Comparison of ENCODE assay signal across 8 mouse cellular contexts in the genomic region with DNA sequence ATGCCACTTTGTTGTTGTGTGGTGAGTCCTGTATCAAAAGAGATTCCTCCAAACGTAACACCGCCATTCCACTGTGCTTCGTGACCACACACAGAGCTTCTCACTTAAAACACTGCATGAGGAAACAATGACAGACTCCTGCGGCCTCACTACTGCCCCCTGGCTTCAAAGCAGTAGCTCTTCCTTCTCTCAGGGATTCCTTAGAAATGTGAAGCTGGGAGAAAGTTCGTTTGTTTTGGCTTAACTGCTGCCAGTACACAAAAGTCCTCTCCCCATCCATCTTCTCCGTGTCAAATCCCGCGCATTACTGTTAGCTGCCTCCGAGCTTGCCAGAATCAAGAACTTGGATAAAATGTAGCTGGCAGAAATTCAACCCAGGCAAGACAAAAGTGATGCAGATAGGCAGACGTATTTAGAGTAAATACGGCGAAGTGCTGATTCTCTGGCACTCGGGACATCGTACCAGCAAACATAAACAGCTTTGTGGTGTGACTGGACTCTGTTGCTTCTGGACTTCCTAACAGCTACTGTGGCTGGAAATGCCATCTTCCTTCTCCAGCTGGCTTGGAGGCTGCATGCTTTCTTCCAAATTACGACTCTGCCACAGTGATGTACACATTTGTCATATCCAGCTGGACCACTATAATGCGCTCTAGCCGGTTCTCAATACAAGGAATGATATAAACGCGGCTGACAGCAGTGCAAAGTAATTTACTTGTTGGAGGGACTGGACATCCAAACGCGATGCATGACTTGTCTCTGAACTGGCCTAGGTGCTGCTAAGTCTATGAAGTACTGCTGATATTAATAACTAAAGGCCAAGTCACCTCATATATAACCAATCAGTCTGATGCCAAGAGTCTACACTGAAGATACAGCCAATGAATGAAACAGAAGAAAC. TPM values are rescaled to one million over a fixed set of nuclear protein-coding genes. Genes with fewer than 3 reads are reported as not detected.
DNase-seq lines count a peak whose midpoint lies in the region; ATAC-seq lines count a peak whose summit lies in the region.

No protein-coding gene starts in this region.

- H3K27ac ChIP-seq in heart, embryonic 11.5 days (ENCODE audit: low read depth, low read length): no peak overlapping the region
- no peak overlapping the region for H3K27ac ChIP-seq in embryonic facial prominence, embryonic 14.5 days (replicated peaks; ENCODE audit: low read depth, low read length)
- H3K27ac ChIP-seq in hindbrain, embryonic 16.5 days (ENCODE audit: low read depth, low read length): no peak overlapping the region
- H3K27ac ChIP-seq in liver, embryonic 16.5 days (ENCODE audit: low read length): no peak overlapping the region
- no peak overlapping the region for H3K27ac ChIP-seq in neural tube, embryonic 12.5 days

- DNase-seq in heart, adult 11 months: peak; percentile 92
- DNase-seq in Muller cell, postnatal 12 days (ENCODE audit: inconsistent ontology term): peak; percentile 37
- peak; percentile 22 for DNase-seq in embryonic facial prominence, embryonic 14.5 days (ENCODE audit: low spot score)
- DNase-seq in thymus, postnatal 4 days: peak; percentile 84

- no peak for ATAC-seq in heart, embryonic 11.5 days (replicated peaks; ENCODE audit: insufficient number of reproducible peaks, low FRiP score, low TSS enrichment)
- no peak for ATAC-seq in embryonic facial prominence, embryonic 14.5 days (ENCODE audit: low read depth)
- peak; percentile 58 for ATAC-seq in hindbrain, embryonic 16.5 days
- ATAC-seq in liver, embryonic 16.5 days (ENCODE audit: low read depth): no peak
- no peak for ATAC-seq in neural tube, embryonic 12.5 days (ENCODE audit: low FRiP score, low read depth)

- H3K4me2 ChIP-seq in heart, embryonic 11.5 days: no peak overlapping the region
- peak overlapping the region; percentile 32 for H3K4me2 ChIP-seq in embryonic facial prominence, embryonic 14.5 days (ENCODE audit: low read depth, low read length)
- peak overlapping the region; percentile 43 for H3K4me2 ChIP-seq in hindbrain, embryonic 16.5 days (ENCODE audit: low read length)
- peak overlapping the region; percentile 42 for H3K4me2 ChIP-seq in liver, embryonic 16.5 days (ENCODE audit: low read depth, low read length)
- H3K4me2 ChIP-seq in neural tube, embryonic 12.5 days (replicated peaks): 0 out of 2 replicates have a peak overlapping the region, but pooled peaks have one; percentile 24

- H3K36me3 ChIP-seq in heart, embryonic 11.5 days (ENCODE audit: control insufficient read depth, insufficient read depth, low read length): no peaks in the 10 kb centered on the region
- no peaks in the 10 kb centered on the region for H3K36me3 ChIP-seq in embryonic facial prominence, embryonic 14.5 days (ENCODE audit: control insufficient read depth, insufficient read depth, low read length)
- H3K36me3 ChIP-seq in hindbrain, embryonic 16.5 days (ENCODE audit: control insufficient read depth, insufficient read depth, low read length): no peaks in the 10 kb centered on the region
- no peaks in the 10 kb centered on the region for H3K36me3 ChIP-seq in liver, embryonic 16.5 days (ENCODE audit: control insufficient read depth, insufficient read depth)
- no peaks in the 10 kb centered on the region for H3K36me3 ChIP-seq in neural tube, embryonic 12.5 days

- 0 out of 2 replicates have a peak, but pooled peaks cover 2% of the 10 kb centered on the region for H3K27me3 ChIP-seq in heart, embryonic 11.5 days (ENCODE audit: control insufficient read depth, insufficient read depth, low read length)
- H3K27me3 ChIP-seq in embryonic facial prominence, embryonic 14.5 days (replicated peaks; ENCODE audit: control insufficient read depth, insufficient read depth, low read length): peaks cover 3% of the 10 kb centered on the region; the same call in 1 of the 2 replicates
- H3K27me3 ChIP-seq in hindbrain, embryonic 16.5 days (replicated peaks; ENCODE audit: control insufficient read depth, insufficient read depth, low read length): peaks cover 3% of the 10 kb centered on the region; the same call in 1 of the 2 replicates
- no peaks in the 10 kb centered on the region for H3K27me3 ChIP-seq in liver, embryonic 16.5 days (ENCODE audit: control insufficient read depth, insufficient read depth, low read depth, low read length)
- H3K27me3 ChIP-seq in neural tube, embryonic 12.5 days (replicated peaks): no peaks in the 10 kb centered on the region

- no peak overlapping the region for H3K9ac ChIP-seq in heart, embryonic 11.5 days (ENCODE audit: low read depth, low read length)
- no peak overlapping the region for H3K9ac ChIP-seq in embryonic facial prominence, embryonic 14.5 days (ENCODE audit: low read depth, low read length)
- peak overlapping the region; percentile 31 for H3K9ac ChIP-seq in hindbrain, embryonic 16.5 days (ENCODE audit: low read depth, low read length)
- peak overlapping the region; percentile 20; the same call in 1 of the 2 replicates for H3K9ac ChIP-seq in liver, embryonic 16.5 days (ENCODE audit: low read depth, low read length)
- H3K9ac ChIP-seq in neural tube, embryonic 12.5 days: no peak overlapping the region

- no peaks in the 10 kb centered on the region for H3K9me3 ChIP-seq in heart, embryonic 11.5 days (replicated peaks; ENCODE audit: control insufficient read depth, low read length)
- no peaks in the 10 kb centered on the region for H3K9me3 ChIP-seq in embryonic facial prominence, embryonic 14.5 days (ENCODE audit: control insufficient read depth, low read length)
- H3K9me3 ChIP-seq in hindbrain, embryonic 16.5 days (ENCODE audit: control insufficient read depth, low read length): no peaks in the 10 kb centered on the region
- H3K9me3 ChIP-seq in liver, embryonic 16.5 days (replicated peaks; ENCODE audit: control insufficient read depth, low read length): no peaks in the 10 kb centered on the region
- no peaks in the 10 kb centered on the region for H3K9me3 ChIP-seq in neural tube, embryonic 12.5 days

- WGBS in heart, embryonic 11.5 days (ENCODE audit: insufficient replicate concordance): 54% methylated on average over 21 of the region's 21 CpGs
- WGBS in embryonic facial prominence, embryonic 14.5 days: 46% methylated on average over 21 of the region's 21 CpGs
- WGBS in hindbrain, embryonic 16.5 days: 37% methylated on average over 21 of the region's 21 CpGs
- WGBS in liver, embryonic 16.5 days (ENCODE audit: insufficient replicate concordance): 48% methylated on average over 21 of the region's 21 CpGs
- WGBS in neural tube, embryonic 12.5 days: 47% methylated on average over 21 of the region's 21 CpGs

- H3K4me3 ChIP-seq in heart, embryonic 11.5 days (ENCODE audit: low read depth, low read length): no peak overlapping the region
- no peak overlapping the region for H3K4me3 ChIP-seq in embryonic facial prominence, embryonic 14.5 days (ENCODE audit: low read depth, low read length)
- H3K4me3 ChIP-seq in hindbrain, embryonic 16.5 days (ENCODE audit: low read length): peak overlapping the region; percentile 17; the same call in 1 of the 2 replicates
- peak overlapping the region; percentile 19; the same call in 1 of the 2 replicates for H3K4me3 ChIP-seq in liver, embryonic 16.5 days (ENCODE audit: low read depth, low read length)
- H3K4me3 ChIP-seq in neural tube, embryonic 12.5 days: no peak overlapping the region

- H3K4me1 ChIP-seq in heart, embryonic 11.5 days (ENCODE audit: control insufficient read depth, insufficient read depth, low read length): peaks cover 3% of the 10 kb centered on the region; the same call in 1 of the 2 replicates
- H3K4me1 ChIP-seq in embryonic facial prominence, embryonic 14.5 days (ENCODE audit: control insufficient read depth, insufficient read depth, low read length): peaks cover 8% of the 10 kb centered on the region; the same call in 1 of the 2 replicates
- peaks cover 14% of the 10 kb centered on the region for H3K4me1 ChIP-seq in hindbrain, embryonic 16.5 days (ENCODE audit: control insufficient read depth, insufficient read depth, low read depth, low read length)
- peaks cover 16% of the 10 kb centered on the region for H3K4me1 ChIP-seq in liver, embryonic 16.5 days (ENCODE audit: control insufficient read depth, low read depth, low read length)
- H3K4me1 ChIP-seq in neural tube, embryonic 12.5 days: no peaks in the 10 kb centered on the region; the same call in none of the 2 replicates

RNA-seq across cellular contexts. Expression of a gene that starts 2.4 kb away (rescaled TPM):
- 0.46 and 0.80 TPM in 2 replicates for polyA plus RNA-seq in heart, embryonic 11.5 days (2014; fragmentation: Nextera tagmentation; extraction: Ambion mirVana)
- 2.9 and 3.4 TPM in 2 replicates for polyA plus RNA-seq in embryonic facial prominence, embryonic 14.5 days (2014; fragmentation: Nextera tagmentation; extraction: Ambion mirVana)
- polyA plus RNA-seq in hindbrain, embryonic 16.5 days (2015; fragmentation: Nextera tagmentation; extraction: Ambion mirVana): 1.3 and 1.5 TPM in 2 replicates
- 3.2 and 3.6 TPM in 2 replicates for polyA plus RNA-seq in liver, embryonic 16.5 days (2015; fragmentation: Nextera tagmentation; extraction: Ambion mirVana)
- polyA plus RNA-seq in neural tube, embryonic 12.5 days (2016; fragmentation: Nextera tagmentation; extraction: Ambion mirVana): 1.6 and 2.0 TPM in 2 replicates

RNA-seq across cellular contexts. Expression of a gene that starts 20.4 kb away (rescaled TPM):
- 13.5 and 14.1 TPM in 2 replicates for polyA plus RNA-seq in heart, embryonic 11.5 days (2014; fragmentation: Nextera tagmentation; extraction: Ambion mirVana)
- 2.1 and 3.2 TPM in 2 replicates for polyA plus RNA-seq in embryonic facial prominence, embryonic 14.5 days (2014; fragmentation: Nextera tagmentation; extraction: Ambion mirVana)
- polyA plus RNA-seq in hindbrain, embryonic 16.5 days (2015; fragmentation: Nextera tagmentation; extraction: Ambion mirVana): 4.4 and 4.9 TPM in 2 replicates
- 5.5 and 5.7 TPM in 2 replicates for polyA plus RNA-seq in liver, embryonic 16.5 days (2015; fragmentation: Nextera tagmentation; extraction: Ambion mirVana)
- 1.9 and 2.1 TPM in 2 replicates for polyA plus RNA-seq in neural tube, embryonic 12.5 days (2016; fragmentation: Nextera tagmentation; extraction: Ambion mirVana)

Comparison
In these comparisons a context has a peak if more than half of its experiments do, and no peak if none do; other contexts are left out.
1. DNase-seq: peak in every context shown above with its lines; median percentile 92 in heart, adult 11 months; 84 in thymus, postnatal 4 days; 37 in Muller cell, postnatal 12 days; 22 in embryonic facial prominence, embryonic 14.5 days.
2. H3K4me3 ChIP-seq: peak in hindbrain, embryonic 16.5 days (single experiment) and liver, embryonic 16.5 days (single experiment); none in heart, embryonic 11.5 days (single experiment), embryonic facial prominence, embryonic 14.5 days (single experiment) and neural tube, embryonic 12.5 days (single experiment).
3. H3K9ac ChIP-seq: peak in hindbrain, embryonic 16.5 days (single experiment) and liver, embryonic 16.5 days (single experiment); none in heart, embryonic 11.5 days (single experiment), embryonic facial prominence, embryonic 14.5 days (single experiment) and neural tube, embryonic 12.5 days (single experiment).